Comparison of ENCODE assay signal across 30 mouse cellular contexts in genomic region chr12:81077953-81078646, GRCm38 (mm10). TPM values are rescaled to one million over a fixed set of nuclear protein-coding genes. Genes with fewer than 3 reads are reported as not detected.
DNase-seq lines count a peak whose midpoint lies in the region; ATAC-seq and TF ChIP-seq lines count a peak whose summit lies in the region.
"Had no signal": no experiment of that assay in that cellular context is flagged by ENCODE, and none has a peak within 500 bp of the region (broad histone marks: within the 10 kb centered on the region; RNA-seq: fewer than 3 reads in every experiment).

No protein-coding gene starts in this region.

- peak; percentile 89 for DNase-seq in heart, adult 11 months
- no peak for DNase-seq in heart, postnatal 10 days
- no peak for DNase-seq in heart, adult 2 months
- DNase-seq in lung, postnatal 25 days (ENCODE audit: low spot score), result no peak
- DNase-seq in cerebellum, postnatal 4 days (ENCODE audit: low spot score in 2 of 2), result no peak
- DNase-seq: adrenal gland, postnatal 25 days; cerebellum, adult 8-10 months; gastrocnemius, postnatal 25 days; kidney, adult 2 months; layer of hippocampus, adult 9-11 months; left cerebral cortex, postnatal 4 days; retina, postnatal 1 day; right cerebral cortex, postnatal 25 days; spleen, adult 18-20 months; thymus, adult 18-20 months; thymus, postnatal 36 days had no signal

- H3K4me1 ChIP-seq in heart, embryonic 16.5 days (ENCODE audit: control insufficient read depth, insufficient read depth, low read length), result no peaks in the 10 kb centered on the region
- no peaks in the 10 kb centered on the region for H3K4me1 ChIP-seq in heart, adult 2 months (ENCODE audit: control insufficient read depth, insufficient read depth, low read length)
- H3K4me1 ChIP-seq in lung, embryonic 16.5 days (replicated peaks; ENCODE audit: control insufficient read depth, insufficient read depth, low read length), result no peaks in the 10 kb centered on the region
- no peaks in the 10 kb centered on the region for H3K4me1 ChIP-seq in stomach, embryonic 16.5 days (ENCODE audit: control insufficient read depth, insufficient read depth, low read length)
- H3K4me1 ChIP-seq: hindbrain, embryonic 15.5 days; limb, embryonic 15.5 days; neural tube, embryonic 13.5 days had no signal

- peaks cover 2% of the 10 kb centered on the region; the same call in 1 of the 2 replicates for H3K36me3 ChIP-seq in heart, embryonic 16.5 days (ENCODE audit: control insufficient read depth, insufficient read depth)
- no peaks in the 10 kb centered on the region for H3K36me3 ChIP-seq in heart, adult 2 months (ENCODE audit: control insufficient read depth, insufficient read depth, low read length)
- H3K36me3 ChIP-seq in lung, embryonic 16.5 days (ENCODE audit: control insufficient read depth, insufficient read depth, low read length), result no peaks in the 10 kb centered on the region
- H3K36me3 ChIP-seq in stomach, embryonic 16.5 days (ENCODE audit: control insufficient read depth, insufficient read depth, low read length), result no peaks in the 10 kb centered on the region; the same call in 1 of the 2 replicates
- H3K36me3 ChIP-seq: limb, embryonic 15.5 days had no signal

- 0 out of 2 replicates have a peak, but pooled peaks have one; percentile 28 for ATAC-seq in heart, embryonic 16.5 days (replicated peaks; ENCODE audit: extremely low read depth, insufficient read depth, low FRiP score)
- ATAC-seq in lung, embryonic 16.5 days (ENCODE audit: low read depth), result peak; percentile 74
- ATAC-seq in stomach, embryonic 16.5 days (ENCODE audit: insufficient read depth, low FRiP score), result peak; percentile 33; the same call in 1 of the 2 replicates
- ATAC-seq: CD4-positive, CD25-positive, alpha-beta regulatory T cell, adult 4 months; midbrain, embryonic 16.5 days had no signal

- no peak overlapping the region for H3K4me3 ChIP-seq in heart, embryonic 16.5 days (ENCODE audit: low read length)
- H3K4me3 ChIP-seq in heart, adult 2 months, result no peak overlapping the region
- no peak overlapping the region for H3K4me3 ChIP-seq in lung, embryonic 16.5 days (ENCODE audit: low read length)
- no peak overlapping the region for H3K4me3 ChIP-seq in stomach, embryonic 16.5 days (replicated peaks; ENCODE audit: low read length)
- H3K4me3 ChIP-seq: forebrain, embryonic 10.5 days; hindbrain, embryonic 15.5 days; left cerebral cortex, adult 2 months; limb, embryonic 15.5 days; midbrain, embryonic 10.5 days; myocyte; neural tube, embryonic 13.5 days had no signal

- H3K27ac ChIP-seq in heart, embryonic 16.5 days (ENCODE audit: low read length), result no peak overlapping the region
- H3K27ac ChIP-seq in heart, adult 2 months, result no peak overlapping the region
- peak overlapping the region; percentile 49 for H3K27ac ChIP-seq in lung, embryonic 16.5 days (ENCODE audit: low read length)
- peak overlapping the region; percentile 58 for H3K27ac ChIP-seq in stomach, embryonic 16.5 days (ENCODE audit: low read length)
- H3K27ac ChIP-seq: forebrain, embryonic 10.5 days; hindbrain, embryonic 15.5 days; kidney, postnatal 0 days; left cerebral cortex, adult 2 months; limb, embryonic 15.5 days; liver, embryonic 14.5 days; midbrain, embryonic 10.5 days; neural tube, embryonic 13.5 days had no signal

- WGBS in heart, embryonic 16.5 days, result 48% methylated on average over 2 of the region's 2 CpGs
- 34% methylated on average over 2 of the region's 2 CpGs for WGBS in heart, adult 2 months
- 34% methylated on average over 2 of the region's 2 CpGs for WGBS in lung, embryonic 16.5 days
- 52% methylated on average over 2 of the region's 2 CpGs for WGBS in stomach, embryonic 16.5 days

- no peaks in the 10 kb centered on the region for H3K79me2 ChIP-seq in heart, adult 2 months (replicated peaks; ENCODE audit: control insufficient read depth, insufficient read depth, low read length)

- H3K9me3 ChIP-seq in heart, embryonic 16.5 days (replicated peaks; ENCODE audit: control insufficient read depth, low read length), result peaks cover 4% of the 10 kb centered on the region
- peaks cover 4% of the 10 kb centered on the region; the same call in 1 of the 2 replicates for H3K9me3 ChIP-seq in lung, embryonic 16.5 days (ENCODE audit: control insufficient read depth, low read length)
- H3K9me3 ChIP-seq in stomach, embryonic 16.5 days (replicated peaks; ENCODE audit: control insufficient read depth, low read length), result peaks cover 4% of the 10 kb centered on the region; the same call in 1 of the 2 replicates

- no peak overlapping the region for H3K9ac ChIP-seq in heart, embryonic 16.5 days (ENCODE audit: low read length)
- H3K9ac ChIP-seq in heart, adult 2 months (ENCODE audit: low read depth, low read length), result no peak overlapping the region
- no peak overlapping the region for H3K9ac ChIP-seq in lung, embryonic 16.5 days (ENCODE audit: low read length)
- H3K9ac ChIP-seq in stomach, embryonic 16.5 days (ENCODE audit: low read length), result no peak overlapping the region
- H3K9ac ChIP-seq: hindbrain, embryonic 15.5 days; limb, embryonic 15.5 days; liver, embryonic 14.5 days; neural tube, embryonic 13.5 days had no signal

- H3K27me3 ChIP-seq in heart, embryonic 16.5 days (ENCODE audit: control insufficient read depth, insufficient read depth, low read length), result no peaks in the 10 kb centered on the region
- no peaks in the 10 kb centered on the region for H3K27me3 ChIP-seq in heart, adult 2 months (ENCODE audit: control insufficient read depth, insufficient read depth, low read length)
- no peaks in the 10 kb centered on the region for H3K27me3 ChIP-seq in lung, embryonic 16.5 days (ENCODE audit: control insufficient read depth, insufficient read depth, low read depth, low read length)
- H3K27me3 ChIP-seq in stomach, embryonic 16.5 days (ENCODE audit: control insufficient read depth, insufficient read depth, low read length), result no peaks in the 10 kb centered on the region
- H3K27me3 ChIP-seq: hindbrain, embryonic 15.5 days; limb, embryonic 15.5 days; neural tube, embryonic 13.5 days had no signal

- no peak overlapping the region for H3K4me2 ChIP-seq in heart, embryonic 16.5 days (ENCODE audit: low read depth, low read length)
- no peak overlapping the region for H3K4me2 ChIP-seq in lung, embryonic 16.5 days (ENCODE audit: low read depth, low read length)
- no peak overlapping the region for H3K4me2 ChIP-seq in stomach, embryonic 16.5 days (ENCODE audit: low read depth, low read length)
- H3K4me2 ChIP-seq: hindbrain, embryonic 15.5 days; limb, embryonic 15.5 days; neural tube, embryonic 13.5 days had no signal

- intact Hi-C loops in heart, postnatal 10 days (cut with DNase I), result no loop called here
- intact Hi-C loops in heart, adult 2 months (cut with DNase I), result no loop called here

- no peak for TF ChIP-seq CTCF in heart, adult 2 months (IDR thresholded peaks at IDR 0.05)

- TF ChIP-seq EP300 in heart, adult 2 months (IDR thresholded peaks at IDR 0.05; ENCODE audit: insufficient read depth, low read depth, low read length), result no peak

- no peak for TF ChIP-seq POLR2A in heart, adult 2 months (IDR thresholded peaks at IDR 0.05; ENCODE audit: insufficient read depth, low read depth, low read length)

RNA-seq across cellular contexts. Expression of gene Smoc1, which starts 51.5 kb away (rescaled TPM):
- total RNA-seq in heart, postnatal 10 days (2021), result 1 to 10 TPM; 7.0 to 7.1 TPM
- 6.8 and 8.6 TPM in 2 replicates for polyA plus RNA-seq in heart, embryonic 16.5 days (2015; fragmentation: Nextera tagmentation; extraction: Ambion mirVana)
- 1 to 10 TPM; 4.8 to 6.2 TPM for total RNA-seq in heart, adult 2 months (2021)
- polyA plus RNA-seq in heart, adult 2 months (2012; rRNA removed), result 6.9 and 8.0 TPM in 2 replicates
- polyA plus RNA-seq in lung, embryonic 16.5 days (2015; fragmentation: Nextera tagmentation; extraction: Ambion mirVana), result 1.4 and 1.6 TPM in 2 replicates
- polyA plus RNA-seq in stomach, embryonic 16.5 days (2015; fragmentation: Nextera tagmentation; extraction: Ambion mirVana), result 6.9 and 7.9 TPM in 2 replicates

Comparison
In these comparisons a context has a peak if more than half of its experiments do, and no peak if none do; other contexts are left out.
1. H3K27ac ChIP-seq: peak in lung, embryonic 16.5 days (single experiment) and stomach, embryonic 16.5 days (single experiment); none in heart, embryonic 16.5 days (single experiment) and heart, adult 2 months (single experiment).
2. Peak in every context shown above with its lines, with median percentiles within 50 percentile points of each other: ATAC-seq.